Mouse (Mus musculus) gastrocnemius, postnatal 14 days (tissue): Measurements from ENCODE around the gene Basp1. TPM values are rescaled to one million over a fixed set of nuclear protein-coding genes. Genes with fewer than 3 reads are reported as not detected.

Experiments used
- DNase-seq: peaks from one replicate; pipeline ENCODE4 v3.0.0; 2021; ENCODE audit warnings: mixed read lengths
- intact Hi-C: fragments of 180-260 bp; cut with DNase I; formaldehyde crosslinking; loops from one replicate; pipeline ENCODE4 v1.15.1; 2025; ENCODE audit warnings: low total_unique reads
- total RNA-seq, 2 experiments: library from RNA; stranded (reverse); gene quantifications; 2 replicates each; pipeline ENCODE4 v1.2.3; 2021

Gene Basp1
- total RNA-seq, 2 experiments from 2014 or later: 6.9 to 9.5 TPM

GRCm38 (mm10) chr15:25376914-25377313, 36.6 kb downstream of the Basp1 start:
- intact Hi-C loops: no loop called here
- no peak for DNase-seq

DNA sequence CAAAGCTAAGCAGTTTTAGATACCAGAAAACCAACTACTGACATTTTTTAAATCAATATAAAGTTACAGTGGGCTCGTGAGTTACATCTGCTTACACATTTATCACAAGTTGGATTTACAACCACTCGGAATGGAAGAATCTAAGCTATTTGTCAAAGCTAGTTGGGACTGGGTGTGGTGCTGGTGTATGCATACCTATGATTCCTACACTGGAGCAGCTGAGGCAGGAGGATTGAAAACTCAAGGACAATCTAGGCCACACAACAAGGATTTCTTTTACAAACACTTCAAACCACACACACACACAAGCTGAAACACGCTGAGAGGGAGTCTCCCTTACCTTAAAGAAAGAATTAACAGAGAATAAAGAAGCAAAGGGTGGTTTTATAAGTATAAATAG, 40.1 kb downstream of the Basp1 start:
- intact Hi-C loops: no loop called here
- no peak for DNase-seq

DNA sequence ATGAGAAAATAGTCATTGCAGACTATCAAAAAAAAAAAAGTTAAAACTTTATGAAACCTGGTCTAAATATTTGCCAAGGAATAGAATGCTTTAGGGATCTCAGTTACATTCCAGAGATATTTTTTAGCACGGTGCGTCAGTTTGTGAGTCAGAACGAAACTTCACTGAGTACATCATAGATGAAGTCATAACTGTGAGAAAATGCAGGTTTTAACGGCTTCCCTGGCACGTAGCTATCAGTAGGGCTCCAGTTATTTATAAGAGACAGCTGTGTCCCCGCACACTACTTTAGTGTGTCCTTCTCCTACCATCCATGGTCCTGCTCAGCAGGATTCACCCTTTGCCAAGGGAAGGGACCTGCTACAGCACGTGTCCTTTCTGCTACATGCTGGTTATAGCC, 44.0 kb downstream of the Basp1 start:
- DNase-seq: no peak
- intact Hi-C loops: no loop called here

DNA sequence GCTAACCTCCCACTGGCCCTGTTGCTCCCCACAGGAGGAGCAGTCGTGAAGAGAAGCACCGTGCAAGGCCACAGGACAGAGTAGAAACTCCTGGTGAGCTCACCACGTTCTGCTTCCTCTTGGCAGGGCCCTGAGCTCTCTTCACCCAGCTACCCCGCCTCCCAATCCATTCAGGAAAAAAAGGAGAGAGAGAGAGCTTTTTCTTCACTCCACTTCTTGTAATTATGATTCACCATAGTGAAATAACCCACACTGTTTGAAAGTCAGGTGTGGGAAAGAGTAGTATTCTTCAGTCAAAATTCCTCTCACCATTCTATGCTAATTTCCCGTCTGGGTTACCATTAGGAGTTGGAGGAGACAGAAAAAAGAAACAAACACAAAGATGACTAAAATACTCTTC, 48.1 kb downstream of the Basp1 start:
- intact Hi-C loops: no loop called here
- no peak for DNase-seq

DNA sequence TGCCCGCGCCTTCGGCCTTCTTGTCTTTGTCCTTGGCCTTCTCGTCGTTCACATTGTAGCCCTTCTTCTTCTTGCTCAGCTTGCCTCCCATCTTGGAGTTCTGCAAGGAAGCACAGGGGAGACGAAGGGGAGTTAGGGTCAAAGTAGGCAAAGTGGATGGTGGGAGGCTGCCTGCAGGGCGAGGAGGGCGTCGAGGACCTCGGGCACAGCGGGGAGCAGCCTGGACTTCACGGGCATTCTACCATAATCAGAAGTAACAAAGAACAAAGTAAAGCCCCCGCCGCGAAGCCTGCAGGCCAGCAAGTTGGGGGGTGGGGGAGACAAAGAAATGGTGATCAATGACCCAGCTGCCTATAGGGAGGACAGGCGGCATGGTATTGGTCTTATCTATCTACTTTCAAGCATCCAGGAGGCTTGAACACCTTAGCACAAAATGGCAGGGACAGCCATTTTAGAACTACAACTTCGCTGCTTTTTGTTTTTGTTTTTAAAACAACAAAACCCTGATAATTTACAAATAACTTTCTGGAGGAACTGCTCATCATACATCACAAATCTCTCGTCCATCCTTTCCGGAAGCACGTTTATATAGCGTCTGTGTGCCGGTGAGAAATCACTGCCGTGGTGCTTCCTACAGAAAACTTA, 48.6 kb downstream of the Basp1 start:
- intact Hi-C loops: no loop called here
- DNase-seq: no peak

- intact Hi-C loops: no loop called here
Measured at GRCm38 (mm10) chr15:25364160-25364818, 49.3 kb downstream of the Basp1 start.

GRCm38 (mm10) chr15:25363636-25364035, 49.9 kb downstream of the Basp1 start:
- intact Hi-C loops: no loop called here

More at GRCm38 (mm10) chr15:25364160-25364818, 49.3 kb downstream of the Basp1 start:
- DNase-seq: peak; percentile 8

GRCm38 (mm10) chr15:25360825-25361224, 52.7 kb downstream of the Basp1 start:
- intact Hi-C loops: no loop called here

More at GRCm38 (mm10) chr15:25363636-25364035, 49.9 kb downstream of the Basp1 start:
- no peak for DNase-seq

GRCm38 (mm10) chr15:25358680-25359097, 54.9 kb downstream of the Basp1 start:
- DNase-seq: peak; percentile 16
- intact Hi-C loops: no loop called here

More at GRCm38 (mm10) chr15:25360825-25361224, 52.7 kb downstream of the Basp1 start:
- DNase-seq: no peak

DNA sequence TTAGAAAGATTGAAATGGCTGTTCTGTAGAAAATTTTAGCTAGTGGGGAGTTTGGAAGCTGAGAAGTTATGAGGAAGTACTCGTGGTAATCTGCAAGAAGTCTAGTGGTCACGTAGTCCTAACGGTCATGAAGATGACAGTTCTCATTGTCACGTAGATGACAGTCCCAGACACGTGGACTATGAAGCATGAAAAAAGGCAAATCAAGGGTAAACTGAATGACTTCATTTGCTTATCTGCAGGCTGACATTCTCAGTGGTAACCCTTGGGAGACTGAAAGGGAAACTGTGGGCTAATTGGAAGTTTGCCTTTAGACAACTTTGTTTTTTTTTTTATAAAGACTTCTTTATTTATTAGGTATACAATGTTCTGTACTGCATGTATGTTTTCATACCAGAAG, 58.2 kb downstream of the Basp1 start:
- DNase-seq: no peak
- intact Hi-C loops: no loop called here

GRCm38 (mm10) chr15:25354738-25355137, 58.8 kb downstream of the Basp1 start:
- intact Hi-C loops: no loop called here
- no peak for DNase-seq

DNA sequence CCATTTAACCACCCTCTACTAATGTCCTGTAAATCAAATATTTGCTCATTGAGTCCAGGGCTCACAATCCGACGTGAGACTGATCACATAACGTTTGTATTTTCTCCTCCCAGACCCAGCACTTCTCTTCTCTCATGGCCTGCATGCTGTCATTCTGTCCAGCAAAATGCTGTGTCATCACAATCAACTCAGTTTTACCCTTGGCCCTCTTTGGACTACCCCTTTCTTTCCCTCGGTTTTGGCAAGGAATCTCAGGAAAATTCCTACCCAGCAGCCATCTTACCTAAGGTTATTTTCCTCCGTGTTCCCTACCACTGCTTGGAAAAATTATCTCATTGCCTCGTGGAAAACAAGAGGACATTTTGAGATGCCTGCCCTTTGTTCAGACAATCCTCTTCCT, 60.1 kb downstream of the Basp1 start:
- DNase-seq: no peak

GRCm38 (mm10) chr15:25343263-25343662, 70.3 kb downstream of the Basp1 start:
- no peak for DNase-seq
- intact Hi-C loops: no loop called here

More for the DNA sequence above, 60.1 kb downstream of the Basp1 start:
- intact Hi-C loops: no loop called here

GRCm38 (mm10) chr15:25335277-25335676, 78.3 kb downstream of the Basp1 start:
- intact Hi-C loops: no loop called here
- no peak for DNase-seq

DNA sequence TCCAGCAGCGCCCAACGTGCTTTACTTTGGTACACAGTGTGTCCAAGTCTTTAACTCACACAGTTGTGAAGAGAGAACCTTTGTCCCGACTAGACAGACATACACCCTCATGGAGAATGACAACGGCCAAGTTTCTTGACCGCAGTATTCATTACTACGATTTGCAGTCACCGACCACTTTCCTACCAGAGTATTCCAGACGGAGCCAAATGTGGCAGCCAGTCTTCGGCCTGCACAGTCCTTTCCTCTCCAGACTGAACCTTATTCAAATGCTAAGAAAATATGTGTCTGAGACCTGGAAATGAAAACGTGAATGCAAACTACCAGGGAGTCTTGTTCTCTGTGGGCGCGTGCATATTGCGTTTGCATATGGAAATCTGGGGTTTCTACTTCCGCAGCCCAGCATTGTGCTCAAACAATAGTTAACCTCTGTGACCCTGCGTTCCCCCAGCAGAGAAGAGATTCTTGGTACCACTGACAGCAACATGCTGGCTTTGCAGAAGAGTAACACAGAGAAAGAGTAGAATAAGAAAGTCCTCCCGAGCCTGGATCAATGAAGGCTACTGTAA, 81.6 kb downstream of the Basp1 start:
- intact Hi-C loops: no loop called here
- no peak for DNase-seq

DNA sequence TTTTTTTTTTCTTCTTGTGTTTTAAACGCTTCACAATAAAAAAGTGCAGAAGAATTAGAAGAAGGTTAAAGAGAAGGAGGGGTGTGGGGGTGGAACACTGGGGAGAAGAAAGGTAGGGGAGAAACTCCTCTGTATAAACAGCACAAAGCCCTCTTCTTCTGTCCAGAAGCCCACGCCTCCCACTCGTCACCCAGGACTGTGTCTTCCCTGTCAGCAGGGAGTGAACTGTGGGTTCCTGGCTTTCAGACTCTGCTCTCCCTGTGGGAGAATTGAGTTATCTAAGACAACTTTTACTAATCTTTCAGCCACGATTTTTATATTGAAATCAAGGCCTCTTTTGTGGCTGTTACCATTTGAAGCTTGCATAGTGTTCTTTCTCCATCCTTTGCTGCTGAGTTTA, 82.6 kb downstream of the Basp1 start:
- no peak for DNase-seq
- intact Hi-C loops: no loop called here

- intact Hi-C loops: no loop called here
- no peak for DNase-seq
Measured at GRCm38 (mm10) chr15:25322601-25323000, 91.0 kb downstream of the Basp1 start.

DNA sequence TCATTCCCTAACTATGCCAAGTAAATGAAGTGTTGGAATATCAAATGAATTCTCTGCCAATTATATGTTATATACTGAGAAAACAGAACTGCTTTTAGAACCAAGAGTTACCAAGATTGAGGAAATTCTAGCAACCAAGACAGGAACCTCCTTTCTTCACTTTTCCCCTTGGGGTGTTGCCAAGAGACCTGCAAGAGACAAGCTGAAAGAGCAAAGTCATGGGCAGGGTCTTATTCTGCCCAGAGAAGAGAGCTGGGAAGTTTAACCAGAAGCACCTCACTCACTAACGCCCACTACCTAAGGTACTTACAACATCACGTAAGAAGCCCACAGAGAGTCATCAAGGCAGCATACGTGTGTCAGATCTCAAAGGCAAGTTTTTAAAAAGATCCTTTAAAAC, 91.5 kb downstream of the Basp1 start:
- no peak for DNase-seq
- intact Hi-C loops: no loop called here

- no peak for DNase-seq
- intact Hi-C loops: no loop called here
Measured at GRCm38 (mm10) chr15:25321636-25322035, 91.9 kb downstream of the Basp1 start.

DNA sequence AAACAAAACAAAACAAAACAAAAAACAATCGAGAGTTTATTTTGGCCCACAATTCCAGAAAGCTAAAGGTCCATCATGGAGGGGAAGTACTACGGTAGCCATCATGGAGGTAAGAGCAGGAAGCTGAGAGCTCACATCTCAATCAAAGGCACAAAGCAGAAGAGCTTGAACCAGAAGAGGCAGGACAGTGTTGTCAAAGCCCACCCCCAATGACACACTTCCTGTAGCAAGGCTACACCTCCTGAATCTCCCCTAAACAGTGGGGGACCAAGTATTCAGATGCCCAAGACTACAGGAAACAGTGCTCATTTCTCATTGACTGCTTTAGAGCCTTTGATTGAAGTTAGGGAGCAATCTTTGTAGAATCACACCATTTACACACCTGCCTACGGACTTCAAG, 99.1 kb downstream of the Basp1 start:
- intact Hi-C loops: no loop called here
- no peak for DNase-seq
